Mouse (Mus musculus) brain, embryonic 14.5 days (tissue): Measurements from ENCODE around the gene Mtcl1. TPM values are rescaled to one million over a fixed set of nuclear protein-coding genes. Genes with fewer than 3 reads are reported as not detected.
A peak's percentile ranks its signal among the peaks of the same experiment; 100 is the strongest.

Experiments
- DNase-seq: peaks from one replicate; pipeline ENCODE4 v3.0.0-alpha.2; 2011; ENCODE audit warnings: low read depth
- CTCF ChIP-seq: fragments of 200-500 bp; IDR thresholded peaks from 2 replicates; pipeline ENCODE4 v1.5.1; 2012; ENCODE audit warnings: inconsistent platforms, mild to moderate bottlenecking, moderate library complexity, borderline replicate concordance; ENCODE audit not compliant: insufficient read depth, insufficient read length; ENCODE audit errors: extremely low read depth
- POLR2A ChIP-seq: fragments of 200-500 bp; IDR thresholded peaks from 2 replicates; pipeline ENCODE4 v1.6.1; 2012; ENCODE audit warnings: mild to moderate bottlenecking, inconsistent platforms, borderline replicate concordance; ENCODE audit not compliant: poor library complexity, insufficient read depth, insufficient read length, severe bottlenecking; ENCODE audit errors: extremely low read depth
- polyA plus RNA-seq: library from polyadenylated mRNA; depleted of rRNA; stranded (reverse); fragments of >200 nt; gene quantifications from 2 replicates; pipeline ENCODE4 v1.2.3, GENCODE M21; 2012

Mtcl1 gene
- polyA plus RNA-seq, 1 experiment: 34.8 TPM

- peak; percentile 32 for DNase-seq
- TF ChIP-seq POLR2A: no peak
- no peak for TF ChIP-seq CTCF
Observed at GRCm38 (mm10) chr17:66352219-66352618, 97.3 kb downstream of the Mtcl1 start.

- no peak for DNase-seq
Observed at GRCm38 (mm10) chr17:66350689-66351088, 98.9 kb downstream of the Mtcl1 start.

GRCm38 (mm10) chr17:66350127-66350526 is 99.4 kb downstream of the Mtcl1 start:
- peak; percentile 42 for DNase-seq

More at GRCm38 (mm10) chr17:66350689-66351088, 98.9 kb downstream of the Mtcl1 start:
- TF ChIP-seq CTCF: no peak
- no peak for TF ChIP-seq POLR2A

GRCm38 (mm10) chr17:66346378-66346777 is 103.2 kb downstream of the Mtcl1 start:
- no peak for DNase-seq
- no peak for TF ChIP-seq POLR2A
- TF ChIP-seq CTCF: no peak

More at GRCm38 (mm10) chr17:66350127-66350526, 99.4 kb downstream of the Mtcl1 start:
- no peak for TF ChIP-seq POLR2A

- peak; percentile 74 for DNase-seq
- TF ChIP-seq POLR2A: no peak
- no peak for TF ChIP-seq CTCF
Observed at GRCm38 (mm10) chr17:66345680-66346079, 103.9 kb downstream of the Mtcl1 start.

- no peak for DNase-seq
- TF ChIP-seq POLR2A (no peak), CTCF (no peak)
Observed at GRCm38 (mm10) chr17:66342932-66343331, 106.6 kb downstream of the Mtcl1 start.

- no peak for DNase-seq
- TF ChIP-seq CTCF: no peak
- TF ChIP-seq POLR2A: no peak
Observed at GRCm38 (mm10) chr17:66341670-66342069, 107.9 kb downstream of the Mtcl1 start.

GRCm38 (mm10) chr17:66340798-66341197 is 108.8 kb downstream of the Mtcl1 start:
- TF ChIP-seq CTCF (no peak), POLR2A (no peak)
- no peak for DNase-seq

- TF ChIP-seq CTCF (no peak), POLR2A (no peak)
- no peak for DNase-seq
Observed at GRCm38 (mm10) chr17:66337929-66338328, 111.6 kb downstream of the Mtcl1 start.

- no peak for DNase-seq
Observed at GRCm38 (mm10) chr17:66335568-66335967, 114.0 kb downstream of the Mtcl1 start.

GRCm38 (mm10) chr17:66334894-66335293 is 114.7 kb downstream of the Mtcl1 start:
- DNase-seq: no peak
- TF ChIP-seq POLR2A: no peak
- no peak for TF ChIP-seq CTCF

More at GRCm38 (mm10) chr17:66335568-66335967, 114.0 kb downstream of the Mtcl1 start:
- TF ChIP-seq POLR2A: no peak
- no peak for TF ChIP-seq CTCF

- no peak for TF ChIP-seq POLR2A
- no peak for TF ChIP-seq CTCF
- DNase-seq: peak; percentile 59
Observed at GRCm38 (mm10) chr17:66331207-66331606, 118.3 kb downstream of the Mtcl1 start.

GRCm38 (mm10) chr17:66326552-66327045 is 123.0 kb downstream of the Mtcl1 start:
- DNase-seq: no peak

GRCm38 (mm10) chr17:66326204-66326545 is 123.4 kb downstream of the Mtcl1 start:
- TF ChIP-seq CTCF: no peak
- no peak for TF ChIP-seq POLR2A
- no peak for DNase-seq

More at GRCm38 (mm10) chr17:66326552-66327045, 123.0 kb downstream of the Mtcl1 start:
- TF ChIP-seq POLR2A (no peak), CTCF (peak; percentile 32; the same call in 1 of the 2 replicates)
